Mouse (Mus musculus): ENCODE results near the gene Lmo2. TPM values are rescaled to one million over a fixed set of nuclear protein-coding genes. Genes with fewer than 3 reads are reported as not detected.

The Lmo2 gene
- total and polyA plus RNA-seq, 3 experiments: 19.5 to 25.3 (median 19.8) TPM

- no peaks in the 10 kb centered on the region for H3K79me2 ChIP-seq (replicated peaks; ENCODE audit: control insufficient read depth, insufficient read depth, low read length)
- H3K36me3 ChIP-seq (ENCODE audit: control insufficient read depth, insufficient read depth, low read length): no peaks in the 10 kb centered on the region
- no peak for DNase-seq
- intact Hi-C loops (cut with DNase I): no loop called here
- peaks cover 2% of the 10 kb centered on the region for H3K4me1 ChIP-seq (ENCODE audit: control insufficient read depth, insufficient read depth, low read length)
- H3K27me3 ChIP-seq (ENCODE audit: control insufficient read depth, insufficient read depth, low read length): no peaks in the 10 kb centered on the region
- H3K27ac ChIP-seq: no peak overlapping the region
- no peak for TF ChIP-seq EP300 (IDR thresholded peaks at IDR 0.05; ENCODE audit: insufficient read depth, low read depth, low read length)
- TF ChIP-seq POLR2A (IDR thresholded peaks at IDR 0.05; ENCODE audit: insufficient read depth, low read depth, low read length): no peak
- no peak for TF ChIP-seq CTCF (IDR thresholded peaks at IDR 0.05)
- WGBS: 86% methylated on average over 2 of the region's 2 CpGs
- no peak overlapping the region for H3K9ac ChIP-seq (ENCODE audit: low read depth, low read length)
- no peak overlapping the region for H3K4me3 ChIP-seq
These were observed 21.1 kb upstream of the Lmo2 start for GRCm38 (mm10) chr2:103936666-103937065.

GRCm38 (mm10) chr2:103937670-103938069 lies 20.1 kb upstream of the Lmo2 start:
- no peaks in the 10 kb centered on the region for H3K27me3 ChIP-seq (ENCODE audit: control insufficient read depth, insufficient read depth, low read length)
- no peak overlapping the region for H3K4me3 ChIP-seq
- no peaks in the 10 kb centered on the region for H3K79me2 ChIP-seq (replicated peaks; ENCODE audit: control insufficient read depth, insufficient read depth, low read length)
- no peaks in the 10 kb centered on the region for H3K4me1 ChIP-seq (ENCODE audit: control insufficient read depth, insufficient read depth, low read length)
- no peaks in the 10 kb centered on the region for H3K36me3 ChIP-seq (ENCODE audit: control insufficient read depth, insufficient read depth, low read length)
- no peak overlapping the region for H3K9ac ChIP-seq (ENCODE audit: low read depth, low read length)
- DNase-seq: no peak
- 73% methylated on average over 2 of the region's 2 CpGs for WGBS
- no peak for TF ChIP-seq POLR2A (IDR thresholded peaks at IDR 0.05; ENCODE audit: insufficient read depth, low read depth, low read length)
- intact Hi-C loops (cut with DNase I): no loop called here
- H3K27ac ChIP-seq: no peak overlapping the region

GRCm38 (mm10) chr2:103938573-103938972 lies 19.2 kb upstream of the Lmo2 start:
- no peaks in the 10 kb centered on the region for H3K4me1 ChIP-seq (ENCODE audit: control insufficient read depth, insufficient read depth, low read length)
- no peaks in the 10 kb centered on the region for H3K36me3 ChIP-seq (ENCODE audit: control insufficient read depth, insufficient read depth, low read length)
- TF ChIP-seq POLR2A (IDR thresholded peaks at IDR 0.05; ENCODE audit: insufficient read depth, low read depth, low read length) (no peak), CTCF (IDR thresholded peaks at IDR 0.05) (no peak), EP300 (IDR thresholded peaks at IDR 0.05; ENCODE audit: insufficient read depth, low read depth, low read length) (no peak)
- H3K9ac ChIP-seq (ENCODE audit: low read depth, low read length): no peak overlapping the region
- no peaks in the 10 kb centered on the region for H3K27me3 ChIP-seq (ENCODE audit: control insufficient read depth, insufficient read depth, low read length)
- no peak overlapping the region for H3K27ac ChIP-seq
- intact Hi-C loops (cut with DNase I): no loop called here
- no peak overlapping the region for H3K4me3 ChIP-seq
- DNase-seq: no peak
- no peaks in the 10 kb centered on the region for H3K79me2 ChIP-seq (replicated peaks; ENCODE audit: control insufficient read depth, insufficient read depth, low read length)
- WGBS: 78% methylated on average over 1 of the region's 1 CpGs

- H3K79me2 ChIP-seq (replicated peaks; ENCODE audit: control insufficient read depth, insufficient read depth, low read length): no peaks in the 10 kb centered on the region
- H3K4me1 ChIP-seq (ENCODE audit: control insufficient read depth, insufficient read depth, low read length): no peaks in the 10 kb centered on the region
- H3K4me3 ChIP-seq: no peak overlapping the region
- H3K36me3 ChIP-seq (ENCODE audit: control insufficient read depth, insufficient read depth, low read length): no peaks in the 10 kb centered on the region
- TF ChIP-seq CTCF (IDR thresholded peaks at IDR 0.05) (no peak), EP300 (IDR thresholded peaks at IDR 0.05; ENCODE audit: insufficient read depth, low read depth, low read length) (no peak), POLR2A (IDR thresholded peaks at IDR 0.05; ENCODE audit: insufficient read depth, low read depth, low read length) (no peak)
- H3K9ac ChIP-seq (ENCODE audit: low read depth, low read length): no peak overlapping the region
- intact Hi-C loops (cut with DNase I): no loop called here
- H3K27ac ChIP-seq: no peak overlapping the region
- DNase-seq: no peak
- no peaks in the 10 kb centered on the region for H3K27me3 ChIP-seq (ENCODE audit: control insufficient read depth, insufficient read depth, low read length)
These were observed 18.8 kb upstream of the Lmo2 start for GRCm38 (mm10) chr2:103939003-103939402.

- intact Hi-C loops (cut with DNase I): no loop called here
- Histone ChIP-seq H3K9ac (ENCODE audit: low read depth, low read length) (no peak overlapping the region), H3K27ac (no peak overlapping the region), H3K4me3 (no peak overlapping the region), H3K79me2 (replicated peaks; ENCODE audit: control insufficient read depth, insufficient read depth, low read length) (no peaks in the 10 kb centered on the region), H3K36me3 (ENCODE audit: control insufficient read depth, insufficient read depth, low read length) (no peaks in the 10 kb centered on the region), H3K4me1 (ENCODE audit: control insufficient read depth, insufficient read depth, low read length) (no peaks in the 10 kb centered on the region; the same call in 1 of the 2 replicates), H3K27me3 (ENCODE audit: control insufficient read depth, insufficient read depth, low read length) (no peaks in the 10 kb centered on the region)
- TF ChIP-seq CTCF (IDR thresholded peaks at IDR 0.05) (no peak), EP300 (IDR thresholded peaks at IDR 0.05; ENCODE audit: insufficient read depth, low read depth, low read length) (no peak), POLR2A (IDR thresholded peaks at IDR 0.05; ENCODE audit: insufficient read depth, low read depth, low read length) (no peak)
- DNase-seq: no peak
- WGBS: 90% methylated on average over 3 of the region's 3 CpGs
These were observed 16.7 kb upstream of the Lmo2 start for GRCm38 (mm10) chr2:103941085-103941484.

- H3K36me3 ChIP-seq (ENCODE audit: control insufficient read depth, insufficient read depth, low read length): no peaks in the 10 kb centered on the region
- H3K4me1 ChIP-seq (ENCODE audit: control insufficient read depth, insufficient read depth, low read length): no peaks in the 10 kb centered on the region; the same call in 1 of the 2 replicates
- intact Hi-C loops (cut with DNase I): no loop called here
- no peak overlapping the region for H3K9ac ChIP-seq (ENCODE audit: low read depth, low read length)
- TF ChIP-seq CTCF (IDR thresholded peaks at IDR 0.05) (no peak), EP300 (IDR thresholded peaks at IDR 0.05; ENCODE audit: insufficient read depth, low read depth, low read length) (no peak), POLR2A (IDR thresholded peaks at IDR 0.05; ENCODE audit: insufficient read depth, low read depth, low read length) (no peak)
- H3K27me3 ChIP-seq (ENCODE audit: control insufficient read depth, insufficient read depth, low read length): no peaks in the 10 kb centered on the region
- H3K79me2 ChIP-seq (replicated peaks; ENCODE audit: control insufficient read depth, insufficient read depth, low read length): no peaks in the 10 kb centered on the region
- no peak for DNase-seq
- 83% methylated on average over 2 of the region's 2 CpGs for WGBS
- H3K27ac ChIP-seq: no peak overlapping the region
- H3K4me3 ChIP-seq: no peak overlapping the region
These were observed 12.9 kb upstream of the Lmo2 start for GRCm38 (mm10) chr2:103944859-103945258.

Measured in heart, adult 2 months (tissue).